Mouse (Mus musculus) bone marrow, adult 2 months (tissue): ENCODE measurements around the gene Men1. TPM values are rescaled to one million over a fixed set of nuclear protein-coding genes. Genes with fewer than 3 reads are reported as not detected.

Experiments
- H3K27ac ChIP-seq: fragments of 200-500 bp; 2 replicates; pipeline ENCODE4 v1.5.1; 2012; ENCODE audit warnings: low read depth, mild to moderate bottlenecking, control low read depth, inconsistent platforms, low read length; ENCODE audit not compliant: control insufficient read depth, poor library complexity, insufficient read depth
- H3K4me1 ChIP-seq: fragments of 200-500 bp; 2 replicates; pipeline ENCODE4 v1.6.1; 2011; ENCODE audit warnings: low read length; ENCODE audit not compliant: control insufficient read depth, insufficient read depth
- H3K4me3 ChIP-seq: fragments of 200-500 bp; replicated peaks from 2 replicates; pipeline ENCODE3; 2011; ENCODE audit warnings: mild to moderate bottlenecking, low read depth, low read length, control low read depth; ENCODE audit not compliant: control insufficient read depth
- CTCF ChIP-seq: fragments of 200-500 bp; IDR thresholded peaks from 2 replicates; pipeline ENCODE4 v1.5.1; 2011; ENCODE audit warnings: low read length, control low read depth; ENCODE audit not compliant: control insufficient read depth, insufficient read depth
- POLR2A ChIP-seq: fragments of 200-500 bp; IDR thresholded peaks from 2 replicates; pipeline ENCODE4 v1.6.1; 2011; ENCODE audit warnings: low read depth, mild to moderate bottlenecking, control low read depth, low read length, borderline replicate concordance; ENCODE audit not compliant: control insufficient read depth
- WGBS: fragments of 180-500 bp; shearing (Covaris S2); methylation state at CpG from one replicate; pipeline ENCODE4 v1.1.7; 2018; 5-methylcytosine and 5-hydroxymethylcytosine counted together
- polyA plus RNA-seq: library from polyadenylated mRNA; stranded (reverse); fragments of >200 nt; gene quantifications from 2 replicates; pipeline ENCODE4 v1.2.4, GENCODE M21; 2011; ENCODE audit warnings: low replicate concordance; ENCODE audit not compliant: missing spikeins, insufficient read depth, insufficient read length

Gene Men1
- polyA plus RNA-seq, 1 experiment = 33.1 TPM

GRCm38 (mm10) chr19:6346661-6347060 lies 11.9 kb downstream of the Men1 start:
- Histone ChIP-seq H3K27ac (peak overlapping the region; percentile 2; the same call in 1 of the 2 replicates), H3K4me3 (peak overlapping the region; percentile 37), H3K4me1 (peaks cover 16% of the 10 kb centered on the region)
- 67% methylated on average over 10 of the region's 10 CpGs for WGBS
- no peak for TF ChIP-seq POLR2A
- no peak for TF ChIP-seq CTCF

- Histone ChIP-seq H3K4me3 (no peak overlapping the region), H3K27ac (no peak overlapping the region), H3K4me1 (peaks cover 19% of the 10 kb centered on the region)
- WGBS = 84% methylated on average over 4 of the region's 4 CpGs
- TF ChIP-seq POLR2A (no peak), CTCF (no peak)
Measured at GRCm38 (mm10) chr19:6347615-6348014, 12.8 kb downstream of the Men1 start.

- no peak overlapping the region for H3K4me3 ChIP-seq
- TF ChIP-seq CTCF (no peak), POLR2A (no peak)
- H3K4me1 ChIP-seq = peaks cover 14% of the 10 kb centered on the region
- 29% methylated on average over 9 of the region's 9 CpGs for WGBS
- no peak overlapping the region; the same call in 1 of the 2 replicates for H3K27ac ChIP-seq
Measured at GRCm38 (mm10) chr19:6348717-6349116, 13.9 kb downstream of the Men1 start.

GRCm38 (mm10) chr19:6349215-6349983 lies 14.6 kb downstream of the Men1 start:
- WGBS = 12% methylated on average over 14 of the region's 14 CpGs

GRCm38 (mm10) chr19:6351431-6352106 lies 16.8 kb downstream of the Men1 start:
- no peak for TF ChIP-seq POLR2A
- no peak for TF ChIP-seq CTCF
- 66% methylated on average over 14 of the region's 14 CpGs for WGBS
- peaks cover 9% of the 10 kb centered on the region for H3K4me1 ChIP-seq

More at GRCm38 (mm10) chr19:6349215-6349983, 14.6 kb downstream of the Men1 start:
- Histone ChIP-seq H3K27ac (peak overlapping the region; percentile 17), H3K4me3 (no peak overlapping the region), H3K4me1 (peaks cover 14% of the 10 kb centered on the region)
- TF ChIP-seq POLR2A (no peak), CTCF (no peak)

GRCm38 (mm10) chr19:6352107-6352505 lies 17.3 kb downstream of the Men1 start:
- peak overlapping the region; percentile 27; the same call in 1 of the 2 replicates for H3K27ac ChIP-seq
- no peak for TF ChIP-seq POLR2A
- TF ChIP-seq CTCF = no peak
- no peak overlapping the region for H3K4me3 ChIP-seq
- WGBS = 12% methylated on average over 2 of the region's 2 CpGs
- peaks cover 7% of the 10 kb centered on the region for H3K4me1 ChIP-seq

More at GRCm38 (mm10) chr19:6351431-6352106, 16.8 kb downstream of the Men1 start:
- peak overlapping the region; percentile 12; the same call in 1 of the 2 replicates for H3K27ac ChIP-seq
- no peak overlapping the region for H3K4me3 ChIP-seq

GRCm38 (mm10) chr19:6354030-6354429 lies 19.3 kb downstream of the Men1 start:
- Histone ChIP-seq H3K27ac (no peak overlapping the region), H3K4me1 (peaks cover 5% of the 10 kb centered on the region), H3K4me3 (no peak overlapping the region)
- TF ChIP-seq POLR2A = no peak
- TF ChIP-seq CTCF = no peak
- 89% methylated on average over 7 of the region's 7 CpGs for WGBS

GRCm38 (mm10) chr19:6361291-6361690 lies 26.5 kb downstream of the Men1 start:
- no peaks in the 10 kb centered on the region; the same call in 1 of the 2 replicates for H3K4me1 ChIP-seq
- WGBS = 86% methylated on average over 3 of the region's 3 CpGs
- TF ChIP-seq CTCF (no peak), POLR2A (no peak)
- H3K4me3 ChIP-seq = no peak overlapping the region
- H3K27ac ChIP-seq = no peak overlapping the region
